Mouse (Mus musculus) layer of hippocampus, adult 8-10 months (tissue): ENCODE data around the gene Cryge. TPM values are rescaled to one million over a fixed set of nuclear protein-coding genes. Genes with fewer than 3 reads are reported as not detected.

ENCODE experiments used
- DNase-seq, 2 experiments: peaks; one replicate each; pipeline ENCODE4 v3.0.0; 2022; ENCODE audit warnings: low spot score in 2 of 2
- total RNA-seq, 4 experiments: library from RNA; stranded (reverse); gene quantifications; 2 replicates each; pipeline ENCODE4 v1.2.4; 2022

The Cryge gene
- total RNA-seq, 4 experiments from 2014 or later, result not detected

DNA sequence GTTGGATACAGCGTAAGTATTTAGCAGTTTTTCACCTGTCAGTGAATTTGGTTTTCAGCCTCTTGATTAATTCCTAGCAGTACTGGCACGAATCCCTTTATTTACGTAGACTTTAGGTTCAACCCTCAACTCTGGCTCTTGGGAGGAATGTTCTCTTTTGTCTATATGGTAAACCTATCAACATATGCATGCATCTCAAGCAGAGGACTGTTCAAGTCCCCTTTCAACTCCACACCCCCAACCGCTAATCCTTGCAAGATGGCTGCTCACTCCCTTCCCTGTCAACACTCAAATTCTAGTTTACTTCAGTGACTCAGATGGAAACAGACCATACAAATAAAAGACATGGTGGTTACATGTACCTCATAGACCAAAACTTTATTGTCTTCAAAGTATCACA, 38.2 kb downstream of the Cryge start:
- DNase-seq, result no peak

DNA sequence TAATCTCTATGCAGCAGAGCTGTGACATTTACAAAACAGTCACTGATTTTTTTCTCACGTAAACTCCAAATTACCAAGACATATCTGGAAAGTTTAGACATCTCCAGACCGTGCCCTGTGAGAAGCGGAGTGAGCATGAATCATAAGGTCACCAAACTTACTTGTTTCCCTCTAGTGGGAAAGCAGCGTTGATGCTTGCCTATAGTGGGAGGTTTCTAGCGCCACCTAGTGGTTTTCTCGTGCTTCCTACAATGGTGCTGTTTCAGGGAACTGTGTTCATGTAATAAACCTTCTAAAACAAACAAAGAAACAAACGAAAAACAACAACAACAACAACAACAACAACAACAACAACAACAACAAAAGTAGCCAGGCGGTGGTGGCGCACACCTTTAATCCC, 40.8 kb downstream of the Cryge start:
- DNase-seq, result peak; percentile 19 to 41

DNA sequence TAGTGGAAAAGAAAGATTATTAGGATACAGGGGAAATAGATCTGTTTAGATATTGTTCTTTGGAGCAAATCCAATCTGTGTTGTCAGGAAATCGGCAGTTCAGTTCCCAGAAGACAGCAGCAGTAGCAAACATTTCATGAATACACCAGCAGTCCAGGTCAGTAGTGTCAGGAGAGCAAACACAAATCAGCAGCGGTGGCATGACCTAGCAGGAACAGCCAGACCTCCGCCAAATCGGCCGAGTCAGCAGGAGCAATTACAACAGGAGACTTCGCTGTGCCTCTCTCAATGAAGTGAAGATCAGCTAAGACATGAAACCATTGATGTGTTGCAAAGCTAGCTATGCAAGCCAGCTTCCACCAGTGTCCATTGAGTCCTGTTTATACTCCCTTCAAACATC, 45.4 kb downstream of the Cryge start:
- DNase-seq, result no peak

DNA sequence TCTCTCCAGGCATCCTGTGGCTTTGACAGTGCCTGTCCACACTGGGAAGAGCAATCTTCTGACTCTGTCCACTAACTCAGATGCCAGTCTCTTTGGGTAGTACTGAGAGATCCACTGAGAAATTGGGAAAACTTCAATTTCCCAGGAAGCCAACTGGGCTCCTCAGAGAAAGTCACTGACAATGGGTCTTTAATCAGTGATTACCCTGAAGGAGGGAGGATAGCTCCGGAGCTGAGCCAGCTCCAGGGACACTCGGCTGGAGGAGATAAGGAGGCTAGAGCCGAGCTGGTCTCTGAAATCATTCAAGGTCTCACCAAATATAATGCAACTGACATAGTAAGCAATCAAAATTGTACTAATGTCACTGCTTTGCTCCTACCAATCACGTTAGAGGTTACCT, 46.4 kb downstream of the Cryge start:
- DNase-seq, result no peak

Other genes with a start within 250 kb of the Cryge start
- 10 to 100 TPM; 37.1 to 46.7 (median 41.8) TPM for gene Plekhm3, start 94.3 kb downstream of the Cryge start, total RNA-seq
- gene Akr1cl, start 18.4 kb downstream of the Cryge start, total RNA-seq, result under 1 TPM in 3 of 4 experiments, not detected in 1; 0.47 to 0.57 (median 0.54) TPM
- not detected for gene Crygd, start 12.3 kb upstream of the Cryge start, total RNA-seq
- not detected for gene Crygc, start 22.5 kb upstream of the Cryge start, total RNA-seq
- gene Crygb, start 31.1 kb upstream of the Cryge start, total RNA-seq, result not detected
- 1 to 10 TPM in 3 of 4 experiments, not detected in 1; 1.4 to 2.0 (median 1.6) TPM for gene Cryga, start 52.2 kb upstream of the Cryge start, total RNA-seq
- not detected for gene Gm28845, start 68.4 kb upstream of the Cryge start, total RNA-seq
- gene D630023F18Rik, start 72.1 kb upstream of the Cryge start, total RNA-seq, result 10 to 100 TPM; 10.1 to 11.2 (median 10.7) TPM
- 10 to 100 TPM; 46.0 to 56.9 (median 53.5) TPM for gene Idh1, start 135.4 kb upstream of the Cryge start, total RNA-seq
- gene Pikfyve, start 135.5 kb upstream of the Cryge start, total RNA-seq, result 10 to 100 TPM; 44.0 to 49.6 (median 48.1) TPM
- gene Pth2r, start 230.9 kb upstream of the Cryge start, total RNA-seq, result under 1 TPM; 0.41 to 0.98 (median 0.72) TPM